ENCODE assay signal across 8 mouse cellular contexts in genomic region chr5:88587211-88587934, GRCm38 (mm10). TPM values are rescaled to one million over a fixed set of nuclear protein-coding genes. Genes with fewer than 3 reads are reported as not detected.
DNase-seq lines count a peak whose midpoint lies in the region; ATAC-seq and TF ChIP-seq lines count a peak whose summit lies in the region.

No protein-coding gene starts in this region.

- no peak for TF ChIP-seq CTCF in forebrain, postnatal 0 days (IDR thresholded peaks at IDR 0.05; ENCODE audit: low read depth)

- H3K4me3 ChIP-seq in forebrain, postnatal 0 days (ENCODE audit: low read depth, low read length): peak overlapping the region; percentile 78
- H3K4me3 ChIP-seq in lung, embryonic 15.5 days: no peak overlapping the region
- H3K4me3 ChIP-seq in stomach, embryonic 16.5 days (replicated peaks; ENCODE audit: low read length): no peak overlapping the region

- WGBS in forebrain, postnatal 0 days: 20% methylated on average over 13 of the region's 13 CpGs
- WGBS in lung, embryonic 15.5 days: 37% methylated on average over 13 of the region's 13 CpGs
- WGBS in stomach, embryonic 16.5 days: 41% methylated on average over 13 of the region's 13 CpGs

- peak overlapping the region; percentile 69; the same call in 1 of the 2 replicates for H3K9ac ChIP-seq in forebrain, postnatal 0 days
- no peak overlapping the region for H3K9ac ChIP-seq in lung, embryonic 15.5 days
- no peak overlapping the region for H3K9ac ChIP-seq in stomach, embryonic 16.5 days (ENCODE audit: low read length)

- H3K36me3 ChIP-seq in forebrain, postnatal 0 days (ENCODE audit: insufficient read depth): 0 out of 2 replicates have a peak, but pooled peaks cover 4% of the 10 kb centered on the region
- no peaks in the 10 kb centered on the region for H3K36me3 ChIP-seq in lung, embryonic 15.5 days
- no peaks in the 10 kb centered on the region for H3K36me3 ChIP-seq in stomach, embryonic 16.5 days (ENCODE audit: control insufficient read depth, insufficient read depth, low read length)

- peaks cover 31% of the 10 kb centered on the region for H3K4me1 ChIP-seq in forebrain, postnatal 0 days (ENCODE audit: insufficient read depth)
- peaks cover 28% of the 10 kb centered on the region for H3K4me1 ChIP-seq in lung, embryonic 15.5 days
- H3K4me1 ChIP-seq in stomach, embryonic 16.5 days (ENCODE audit: control insufficient read depth, insufficient read depth, low read length): peaks cover 17% of the 10 kb centered on the region

- H3K27me3 ChIP-seq in forebrain, postnatal 0 days (ENCODE audit: insufficient read depth, low read length): no peaks in the 10 kb centered on the region
- no peaks in the 10 kb centered on the region for H3K27me3 ChIP-seq in lung, embryonic 15.5 days
- no peaks in the 10 kb centered on the region for H3K27me3 ChIP-seq in stomach, embryonic 16.5 days (ENCODE audit: control insufficient read depth, insufficient read depth, low read length)

- H3K27ac ChIP-seq in forebrain, postnatal 0 days (ENCODE audit: low read depth, low read length): no peak overlapping the region
- no peak overlapping the region for H3K27ac ChIP-seq in lung, embryonic 15.5 days
- H3K27ac ChIP-seq in stomach, embryonic 16.5 days (ENCODE audit: low read length): no peak overlapping the region

- no peak for ATAC-seq in forebrain, postnatal 0 days
- ATAC-seq in lung, embryonic 15.5 days (ENCODE audit: borderline replicate concordance, extremely low read depth, low FRiP score, low TSS enrichment): peak; percentile 63
- peak; percentile 85 for ATAC-seq in stomach, embryonic 16.5 days (ENCODE audit: insufficient read depth, low FRiP score)

- H3K4me2 ChIP-seq in forebrain, postnatal 0 days (ENCODE audit: low read depth): peak overlapping the region; percentile 72
- no peak overlapping the region for H3K4me2 ChIP-seq in lung, embryonic 15.5 days
- H3K4me2 ChIP-seq in stomach, embryonic 16.5 days (ENCODE audit: low read depth, low read length): no peak overlapping the region

- peak; percentile 33 for DNase-seq in right cerebral cortex, adult 18-20 months
- no peak for DNase-seq in right cerebral cortex, adult 2 months (ENCODE audit: low spot score in 2 of 2)
- DNase-seq in forebrain, postnatal 0 days: no peak
- DNase-seq in kidney, adult 11 months: peak; percentile 87
- no peak for DNase-seq in c-Kit-positive CD71-positive TER-119-positive erythroid progenitor cells, embryonic 14.5 days (ENCODE audit: low spot score)
- DNase-seq in thymus, postnatal 4 days: no peak

- no peaks in the 10 kb centered on the region for H3K9me3 ChIP-seq in forebrain, postnatal 0 days (ENCODE audit: low read length)
- H3K9me3 ChIP-seq in lung, embryonic 15.5 days: no peaks in the 10 kb centered on the region
- no peaks in the 10 kb centered on the region for H3K9me3 ChIP-seq in stomach, embryonic 16.5 days (replicated peaks; ENCODE audit: control insufficient read depth, low read length)

RNA-seq across cellular contexts. Expression of gene Rufy3, which starts 22.5 kb away (rescaled TPM):
- 291 and 319 TPM in 2 replicates for total RNA-seq in forebrain, postnatal 0 days (2014; rRNA removed)
- 133 and 214 TPM in 2 replicates for polyA plus RNA-seq in forebrain, postnatal 0 days (2015; fragmentation: Nextera tagmentation; extraction: Ambion mirVana)
- polyA plus RNA-seq in lung, embryonic 15.5 days (2015; fragmentation: Nextera tagmentation; extraction: Ambion mirVana): 9.9 and 11.2 TPM in 2 replicates
- 10.9 and 13.5 TPM in 2 replicates for polyA plus RNA-seq in stomach, embryonic 16.5 days (2015; fragmentation: Nextera tagmentation; extraction: Ambion mirVana)

RNA-seq across cellular contexts. Expression of gene Utp3, which starts 33.1 kb away (rescaled TPM):
- 25.9 and 29.6 TPM in 2 replicates for total RNA-seq in forebrain, postnatal 0 days (2014; rRNA removed)
- polyA plus RNA-seq in forebrain, postnatal 0 days (2015; fragmentation: Nextera tagmentation; extraction: Ambion mirVana): 44.6 and 53.9 TPM in 2 replicates
- 65.3 and 66.7 TPM in 2 replicates for polyA plus RNA-seq in lung, embryonic 15.5 days (2015; fragmentation: Nextera tagmentation; extraction: Ambion mirVana)
- polyA plus RNA-seq in stomach, embryonic 16.5 days (2015; fragmentation: Nextera tagmentation; extraction: Ambion mirVana): 59.8 and 67.0 TPM in 2 replicates

RNA-seq across cellular contexts. Expression of gene Jchain, which starts 59.7 kb away (rescaled TPM):
- 0.14 and 0.23 TPM in 2 replicates for total RNA-seq in forebrain, postnatal 0 days (2014; rRNA removed)
- polyA plus RNA-seq in forebrain, postnatal 0 days (2015; fragmentation: Nextera tagmentation; extraction: Ambion mirVana): 0.28 and 0.33 TPM in 2 replicates
- polyA plus RNA-seq in lung, embryonic 15.5 days (2015; fragmentation: Nextera tagmentation; extraction: Ambion mirVana): 0.11 TPM in 1 of 2 replicates, not detected in the other
- polyA plus RNA-seq in stomach, embryonic 16.5 days (2015; fragmentation: Nextera tagmentation; extraction: Ambion mirVana): 0.16 and 0.28 TPM in 2 replicates

Comparison
In these comparisons a context has a peak if more than half of its experiments do, and no peak if none do; other contexts are left out.
1. DNase-seq: peak in right cerebral cortex, adult 18-20 months (single experiment) and kidney, adult 11 months (single experiment); none in right cerebral cortex, adult 2 months (0 of 2), forebrain, postnatal 0 days (single experiment), c-Kit-positive CD71-positive TER-119-positive erythroid progenitor cells, embryonic 14.5 days (single experiment) and thymus, postnatal 4 days (single experiment).